Mouse (Mus musculus) lung, adult 2 months (tissue): ENCODE data around the gene Eogt.

Experiments
- CTCF ChIP-seq: fragments of 200-500 bp; IDR thresholded peaks from 2 replicates; pipeline ENCODE4 v1.5.1; 2011; ENCODE audit warnings: mild to moderate bottlenecking, low read length, control low read depth; ENCODE audit not compliant: insufficient read depth
- POLR2A ChIP-seq: fragments of 200-500 bp; IDR thresholded peaks from 2 replicates; pipeline ENCODE4 v1.6.1; 2011; ENCODE audit warnings: low read depth, mild to moderate bottlenecking, control low read depth, low read length, borderline replicate concordance; ENCODE audit errors: extremely low read depth

- TF ChIP-seq CTCF (peak; percentile 39; the same call in 1 of the 2 replicates), POLR2A (no peak)
Observed at GRCm38 (mm10) chr6:97106777-97107176, 42.2 kb downstream of the Eogt start.
